Mouse (Mus musculus) midbrain, embryonic 15.5 days (tissue): ENCODE measurements around the gene Ncapg. TPM values are rescaled to one million over a fixed set of nuclear protein-coding genes. Genes with fewer than 3 reads are reported as not detected.

Experiments used
- ATAC-seq: fragments of 200-750 bp; cut with Nextera tagmentation; replicated peaks from 2 replicates; pipeline ENCODE4 v1.8.0; 2017; ENCODE audit warnings: moderate TSS enrichment
- H3K27ac ChIP-seq: fragments of 300-500 bp; sonication (generic); 2 replicates; pipeline ENCODE4 v1.5.1; 2015; ENCODE audit warnings: mild to moderate bottlenecking, inconsistent platforms
- H3K27me3 ChIP-seq: fragments of 300-500 bp; sonication (generic); replicated peaks from 2 replicates; pipeline ENCODE4 v1.6.1; 2015; ENCODE audit warnings: inconsistent platforms
- H3K36me3 ChIP-seq: fragments of 300-500 bp; sonication (generic); replicated peaks from 2 replicates; pipeline ENCODE4 v1.6.1; 2015; ENCODE audit warnings: inconsistent platforms
- H3K4me1 ChIP-seq: fragments of 300-500 bp; sonication (generic); 2 replicates; pipeline ENCODE4 v1.6.1; 2015; ENCODE audit warnings: inconsistent platforms
- H3K4me2 ChIP-seq: fragments of 300-500 bp; sonication (generic); 2 replicates; pipeline ENCODE4 v1.6.1; 2015; ENCODE audit warnings: inconsistent platforms, mild to moderate bottlenecking, moderate library complexity
- H3K4me3 ChIP-seq: fragments of 300-500 bp; sonication (generic); 2 replicates; pipeline ENCODE4 v1.5.1; 2015; ENCODE audit warnings: mild to moderate bottlenecking, inconsistent platforms
- H3K9ac ChIP-seq: fragments of 300-500 bp; sonication (generic); 2 replicates; pipeline ENCODE4 v1.6.1; 2015; ENCODE audit warnings: mild to moderate bottlenecking, inconsistent platforms
- H3K9me3 ChIP-seq: fragments of 300-500 bp; sonication (generic); 2 replicates; pipeline ENCODE4 v1.6.1; 2016; ENCODE audit warnings: inconsistent platforms
- WGBS: fragments of 180-500 bp; shearing (Covaris S2); methylation state at CpG from one replicate; pipeline ENCODE4 v1.1.7; 2015; ENCODE audit warnings: mixed read lengths; 5-methylcytosine and 5-hydroxymethylcytosine counted together
- polyA plus RNA-seq: library from polyadenylated mRNA; unstranded; fragments of >200 nt; fragmentation: Nextera tagmentation; extraction: Ambion mirVana; gene quantifications from 2 replicates; pipeline ENCODE4 v1.2.1, GENCODE M21; 2015

Ncapg gene
- polyA plus RNA-seq, 1 experiment from 2014 or later: 6.8 TPM

GRCm38 (mm10) chr5:45718848-45719488 is 49.2 kb downstream of the Ncapg start:
- no peak overlapping the region for H3K4me2 ChIP-seq
- H3K9ac ChIP-seq: no peak overlapping the region
- H3K4me1 ChIP-seq: no peaks in the 10 kb centered on the region
- H3K27me3 ChIP-seq: no peaks in the 10 kb centered on the region
- no peak overlapping the region for H3K27ac ChIP-seq
- ATAC-seq: no peak
- 95% methylated on average over 6 of the region's 6 CpGs for WGBS
- no peaks in the 10 kb centered on the region for H3K9me3 ChIP-seq
- H3K36me3 ChIP-seq: no peaks in the 10 kb centered on the region
- no peak overlapping the region for H3K4me3 ChIP-seq

DNA sequence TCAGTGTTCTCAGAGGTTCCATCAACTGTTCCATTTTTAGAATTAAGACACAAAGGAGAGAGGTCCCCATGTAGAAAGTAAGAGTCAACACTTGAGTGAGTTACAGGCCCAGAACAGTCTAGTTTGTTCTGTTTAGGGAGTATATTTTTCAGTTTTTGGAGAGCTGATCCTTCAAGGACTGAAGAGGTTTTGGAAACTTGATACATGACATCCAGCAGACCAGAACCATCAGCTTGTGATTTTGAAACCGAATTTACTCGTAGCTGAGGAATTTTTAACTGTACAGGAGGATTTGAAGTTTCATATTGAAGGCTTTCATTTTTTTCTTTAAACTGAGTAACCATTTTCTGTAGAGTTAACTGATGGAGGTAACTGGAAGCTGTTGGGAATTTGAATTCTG is 64.0 kb downstream of the Ncapg start:
- Histone ChIP-seq H3K9ac (no peak overlapping the region), H3K27ac (no peak overlapping the region), H3K4me1 (no peaks in the 10 kb centered on the region), H3K9me3 (no peaks in the 10 kb centered on the region), H3K27me3 (no peaks in the 10 kb centered on the region), H3K4me3 (no peak overlapping the region), H3K36me3 (no peaks in the 10 kb centered on the region), H3K4me2 (no peak overlapping the region)
- 94% methylated on average over 2 of the region's 2 CpGs for WGBS
- ATAC-seq: no peak

- H3K9me3 ChIP-seq: no peaks in the 10 kb centered on the region
- H3K9ac ChIP-seq: no peak overlapping the region
- ATAC-seq: no peak; the same call in 1 of the 2 replicates
- no peak overlapping the region for H3K4me2 ChIP-seq
- no peaks in the 10 kb centered on the region for H3K36me3 ChIP-seq
- no peaks in the 10 kb centered on the region for H3K4me1 ChIP-seq
- H3K4me3 ChIP-seq: no peak overlapping the region
- H3K27me3 ChIP-seq: no peaks in the 10 kb centered on the region
- WGBS: 88% methylated on average over 1 of the region's 1 CpGs
- H3K27ac ChIP-seq: no peak overlapping the region
Observed at GRCm38 (mm10) chr5:45737911-45738310, 68.2 kb downstream of the Ncapg start.

Other genes with a start within 250 kb of the Ncapg start
- gene Qdpr, start 219.7 kb upstream of the Ncapg start, polyA plus RNA-seq: 110 and 132 TPM in 2 replicates
- 0.18 and 0.50 TPM in 2 replicates for gene Clrn2, start 216.2 kb upstream of the Ncapg start, polyA plus RNA-seq
- 28.7 and 29.9 TPM in 2 replicates for gene Lap3, start 176.5 kb upstream of the Ncapg start, polyA plus RNA-seq
- 251 and 261 TPM in 2 replicates for gene Med28, start 149.7 kb upstream of the Ncapg start, polyA plus RNA-seq
- gene Fam184b, start 30.3 kb upstream of the Ncapg start, polyA plus RNA-seq: 5.7 and 6.1 TPM in 2 replicates
- gene Lcorl, start 187.7 kb downstream of the Ncapg start, polyA plus RNA-seq: 60.5 and 67.6 TPM in 2 replicates